Comparison of ENCODE assay signal across 8 mouse cellular contexts in genomic region chr19:10940801-10941457, GRCm38 (mm10). TPM values are rescaled to one million over a fixed set of nuclear protein-coding genes. Genes with fewer than 3 reads are reported as not detected.
DNase-seq lines count a peak whose midpoint lies in the region; ATAC-seq and TF ChIP-seq lines count a peak whose summit lies in the region.

No protein-coding gene starts in this region.

- DNase-seq in lung, embryonic 14.5 days, result peak; percentile 56
- DNase-seq in lung, postnatal 14 days, result no peak
- DNase-seq in hindbrain, embryonic 10.5 days (ENCODE audit: low spot score), result peak; percentile 73
- DNase-seq in left cerebral cortex, adult 2 months (ENCODE audit: extremely low spot score in 1 of 2, low spot score in 2 of 2), result no peak
- DNase-seq in adipocyte (ENCODE audit: low spot score), result no peak

- no peaks in the 10 kb centered on the region for H3K9me3 ChIP-seq in lung, embryonic 14.5 days (ENCODE audit: low read depth, low read length)
- H3K9me3 ChIP-seq in hindbrain, embryonic 10.5 days, result no peaks in the 10 kb centered on the region
- no peaks in the 10 kb centered on the region for H3K9me3 ChIP-seq in liver, embryonic 15.5 days (replicated peaks)
- H3K9me3 ChIP-seq in stomach, embryonic 16.5 days (replicated peaks; ENCODE audit: control insufficient read depth, low read length), result no peaks in the 10 kb centered on the region

- H3K27ac ChIP-seq in lung, embryonic 14.5 days (ENCODE audit: low read depth), result no peak overlapping the region
- no peak overlapping the region for H3K27ac ChIP-seq in cortical plate, adult 2 months (ENCODE audit: insufficient read depth, low read length)
- H3K27ac ChIP-seq in hindbrain, embryonic 10.5 days, result peak overlapping the region; percentile 93
- no peak overlapping the region for H3K27ac ChIP-seq in liver, embryonic 15.5 days (replicated peaks)
- H3K27ac ChIP-seq in stomach, embryonic 16.5 days (ENCODE audit: low read length), result no peak overlapping the region
- no peak overlapping the region for H3K27ac ChIP-seq in left cerebral cortex, adult 2 months

- no peak for TF ChIP-seq POLR2A in cortical plate, adult 2 months (IDR thresholded peaks at IDR 0.05; ENCODE audit: extremely low read depth, insufficient read depth, low read length)

- H3K27me3 ChIP-seq in lung, embryonic 14.5 days (ENCODE audit: insufficient read depth, low read length), result no peaks in the 10 kb centered on the region
- peaks cover 10% of the 10 kb centered on the region for H3K27me3 ChIP-seq in hindbrain, embryonic 10.5 days (ENCODE audit: insufficient read depth, poor library complexity, severe bottlenecking)
- H3K27me3 ChIP-seq in liver, embryonic 15.5 days, result no peaks in the 10 kb centered on the region
- H3K27me3 ChIP-seq in stomach, embryonic 16.5 days (ENCODE audit: control insufficient read depth, insufficient read depth, low read length), result 0 out of 2 replicates have a peak, but pooled peaks cover 3% of the 10 kb centered on the region

- peak overlapping the region; percentile 37 for H3K4me3 ChIP-seq in lung, embryonic 14.5 days (ENCODE audit: low read depth, low read length)
- H3K4me3 ChIP-seq in cortical plate, adult 2 months (ENCODE audit: insufficient read depth, low read length), result peak overlapping the region; percentile 12; the same call in 1 of the 2 replicates
- peak overlapping the region; percentile 56 for H3K4me3 ChIP-seq in hindbrain, embryonic 10.5 days
- peak overlapping the region; percentile 43 for H3K4me3 ChIP-seq in liver, embryonic 15.5 days (replicated peaks)
- peak overlapping the region; percentile 41 for H3K4me3 ChIP-seq in stomach, embryonic 16.5 days (replicated peaks; ENCODE audit: low read length)
- no peak overlapping the region for H3K4me3 ChIP-seq in left cerebral cortex, adult 2 months

- no peak for TF ChIP-seq CTCF in lung, embryonic 14.5 days (IDR thresholded peaks at IDR 0.05; ENCODE audit: low read depth)
- TF ChIP-seq CTCF in cortical plate, adult 2 months (IDR thresholded peaks at IDR 0.05; ENCODE audit: extremely low read depth, insufficient read depth, low read length), result no peak
- TF ChIP-seq CTCF in left cerebral cortex, adult 2 months (IDR thresholded peaks at IDR 0.05), result no peak

- WGBS in lung, embryonic 14.5 days, result 4% methylated on average over 40 of the region's 40 CpGs
- WGBS in hindbrain, embryonic 10.5 days, result 1% methylated on average over 40 of the region's 40 CpGs
- WGBS in liver, embryonic 15.5 days (ENCODE audit: insufficient replicate concordance), result 13% methylated on average over 40 of the region's 40 CpGs
- 5% methylated on average over 40 of the region's 40 CpGs for WGBS in stomach, embryonic 16.5 days

- peaks cover 10% of the 10 kb centered on the region for H3K4me1 ChIP-seq in lung, embryonic 14.5 days (ENCODE audit: insufficient read depth)
- H3K4me1 ChIP-seq in cortical plate, adult 2 months (ENCODE audit: control insufficient read depth, insufficient read depth, low read length), result no peaks in the 10 kb centered on the region
- H3K4me1 ChIP-seq in hindbrain, embryonic 10.5 days (replicated peaks), result peaks cover 20% of the 10 kb centered on the region
- peaks cover 42% of the 10 kb centered on the region for H3K4me1 ChIP-seq in liver, embryonic 15.5 days (replicated peaks)
- H3K4me1 ChIP-seq in stomach, embryonic 16.5 days (ENCODE audit: control insufficient read depth, insufficient read depth, low read length), result peaks cover 11% of the 10 kb centered on the region

- intact Hi-C loops in left cerebral cortex, adult 2 months (cut with DNase I), result no loop called here

- H3K9ac ChIP-seq in lung, embryonic 14.5 days, result peak overlapping the region; percentile 56
- H3K9ac ChIP-seq in liver, embryonic 15.5 days, result peak overlapping the region; percentile 11; the same call in 1 of the 2 replicates
- peak overlapping the region; percentile 68 for H3K9ac ChIP-seq in stomach, embryonic 16.5 days (ENCODE audit: low read length)

- peak overlapping the region; percentile 88 for H3K4me2 ChIP-seq in lung, embryonic 14.5 days
- H3K4me2 ChIP-seq in liver, embryonic 15.5 days, result peak overlapping the region; percentile 81
- peak overlapping the region; percentile 82 for H3K4me2 ChIP-seq in stomach, embryonic 16.5 days (ENCODE audit: low read depth, low read length)

- ATAC-seq in lung, embryonic 14.5 days (ENCODE audit: insufficient read depth), result peak; percentile 77
- ATAC-seq in liver, embryonic 15.5 days (ENCODE audit: insufficient read depth), result peak; percentile 20
- peak; percentile 62 for ATAC-seq in stomach, embryonic 16.5 days (ENCODE audit: insufficient read depth, low FRiP score)

- peaks cover 40% of the 10 kb centered on the region for H3K36me3 ChIP-seq in lung, embryonic 14.5 days (ENCODE audit: insufficient read depth)
- peaks cover 44% of the 10 kb centered on the region for H3K36me3 ChIP-seq in hindbrain, embryonic 10.5 days
- peaks cover 40% of the 10 kb centered on the region for H3K36me3 ChIP-seq in liver, embryonic 15.5 days (replicated peaks)
- peaks cover 7% of the 10 kb centered on the region for H3K36me3 ChIP-seq in stomach, embryonic 16.5 days (ENCODE audit: control insufficient read depth, insufficient read depth, low read length)

RNA-seq across cellular contexts. Expression of gene Ptgdr2, which starts 4.0 kb away (rescaled TPM):
- not detected in 2 replicates for polyA plus RNA-seq in lung, embryonic 14.5 days (2014; fragmentation: Nextera tagmentation; extraction: Ambion mirVana)
- 0.11 and 0.21 TPM in 2 replicates for polyA plus RNA-seq in cortical plate, adult 2 months (2012; rRNA removed)
- not detected in 2 replicates for polyA plus RNA-seq in hindbrain, embryonic 10.5 days (2016; fragmentation: Nextera tagmentation; extraction: Ambion mirVana)
- polyA plus RNA-seq in liver, embryonic 15.5 days (2015; fragmentation: Nextera tagmentation; extraction: Ambion mirVana), result not detected in 2 replicates
- not detected in 2 replicates for polyA plus RNA-seq in stomach, embryonic 16.5 days (2015; fragmentation: Nextera tagmentation; extraction: Ambion mirVana)
- under 1 TPM; 0.14 to 0.30 TPM for total RNA-seq in left cerebral cortex, adult 2 months (2021)

RNA-seq across cellular contexts. Expression of gene Ccdc86, which starts 8.1 kb away (rescaled TPM):
- polyA plus RNA-seq in lung, embryonic 14.5 days (2014; fragmentation: Nextera tagmentation; extraction: Ambion mirVana), result 28.5 and 32.7 TPM in 2 replicates
- 5.0 and 5.5 TPM in 2 replicates for polyA plus RNA-seq in cortical plate, adult 2 months (2012; rRNA removed)
- polyA plus RNA-seq in hindbrain, embryonic 10.5 days (2016; fragmentation: Nextera tagmentation; extraction: Ambion mirVana), result 31.7 and 38.5 TPM in 2 replicates
- polyA plus RNA-seq in liver, embryonic 15.5 days (2015; fragmentation: Nextera tagmentation; extraction: Ambion mirVana), result 11.6 and 13.7 TPM in 2 replicates
- 23.8 and 27.5 TPM in 2 replicates for polyA plus RNA-seq in stomach, embryonic 16.5 days (2015; fragmentation: Nextera tagmentation; extraction: Ambion mirVana)
- total RNA-seq in left cerebral cortex, adult 2 months (2021), result 10 to 100 TPM in 1 of 2 experiments, 1 to 10 TPM in 1; 7.8 to 10.6 TPM

RNA-seq across cellular contexts. Expression of gene Zp1, which starts 20.5 kb away (rescaled TPM):
- not detected in 2 replicates for polyA plus RNA-seq in lung, embryonic 14.5 days (2014; fragmentation: Nextera tagmentation; extraction: Ambion mirVana)
- polyA plus RNA-seq in cortical plate, adult 2 months (2012; rRNA removed), result not detected in 2 replicates
- polyA plus RNA-seq in hindbrain, embryonic 10.5 days (2016; fragmentation: Nextera tagmentation; extraction: Ambion mirVana), result 0.08 TPM in 1 of 2 replicates, not detected in the other
- polyA plus RNA-seq in liver, embryonic 15.5 days (2015; fragmentation: Nextera tagmentation; extraction: Ambion mirVana), result not detected in 2 replicates
- polyA plus RNA-seq in stomach, embryonic 16.5 days (2015; fragmentation: Nextera tagmentation; extraction: Ambion mirVana), result not detected in 2 replicates
- not detected for total RNA-seq in left cerebral cortex, adult 2 months (2021)

RNA-seq across cellular contexts. Expression of gene Ms4a10, which starts 33.5 kb away (rescaled TPM):
- not detected in 2 replicates for polyA plus RNA-seq in lung, embryonic 14.5 days (2014; fragmentation: Nextera tagmentation; extraction: Ambion mirVana)
- not detected in 2 replicates for polyA plus RNA-seq in cortical plate, adult 2 months (2012; rRNA removed)
- polyA plus RNA-seq in hindbrain, embryonic 10.5 days (2016; fragmentation: Nextera tagmentation; extraction: Ambion mirVana), result not detected in 2 replicates
- polyA plus RNA-seq in liver, embryonic 15.5 days (2015; fragmentation: Nextera tagmentation; extraction: Ambion mirVana), result not detected in 2 replicates
- polyA plus RNA-seq in stomach, embryonic 16.5 days (2015; fragmentation: Nextera tagmentation; extraction: Ambion mirVana), result 8.0 and 11.3 TPM in 2 replicates
- not detected for total RNA-seq in left cerebral cortex, adult 2 months (2021)

RNA-seq across cellular contexts. Expression of gene Prpf19, which starts 45.9 kb away (rescaled TPM):
- 40.7 TPM in 2 replicates for polyA plus RNA-seq in lung, embryonic 14.5 days (2014; fragmentation: Nextera tagmentation; extraction: Ambion mirVana)
- polyA plus RNA-seq in cortical plate, adult 2 months (2012; rRNA removed), result 219 and 221 TPM in 2 replicates
- 35.9 and 43.5 TPM in 2 replicates for polyA plus RNA-seq in hindbrain, embryonic 10.5 days (2016; fragmentation: Nextera tagmentation; extraction: Ambion mirVana)
- 13.6 and 14.5 TPM in 2 replicates for polyA plus RNA-seq in liver, embryonic 15.5 days (2015; fragmentation: Nextera tagmentation; extraction: Ambion mirVana)
- 36.8 and 40.6 TPM in 2 replicates for polyA plus RNA-seq in stomach, embryonic 16.5 days (2015; fragmentation: Nextera tagmentation; extraction: Ambion mirVana)
- total RNA-seq in left cerebral cortex, adult 2 months (2021), result 100 to 1,000 TPM; 195 to 208 TPM

Comparison
In these comparisons a context has a peak if more than half of its experiments do, and no peak if none do; other contexts are left out.
1. DNase-seq: peak in lung, embryonic 14.5 days (single experiment) and hindbrain, embryonic 10.5 days (single experiment); none in lung, postnatal 14 days (single experiment), left cerebral cortex, adult 2 months (0 of 2) and adipocyte (single experiment).
2. ATAC-seq: peak in every context shown above with its lines; median percentile 77 in lung, embryonic 14.5 days; 62 in stomach, embryonic 16.5 days; 20 in liver, embryonic 15.5 days.
3. H3K9ac ChIP-seq: peak in every context shown above with its lines; median percentile 68 in stomach, embryonic 16.5 days; 56 in lung, embryonic 14.5 days; 11 in liver, embryonic 15.5 days.
4. Peak in every context shown above with its lines, with median percentiles within 50 percentile points of each other: H3K4me2 ChIP-seq.